Mouse (Mus musculus) adipocyte (in vitro differentiated cells): ENCODE measurements around the gene Ddc.

ENCODE experiments used
- DNase-seq: peaks from one replicate; pipeline ENCODE4 v3.0.0-alpha.2; 2016; ENCODE audit warnings: low spot score

The Ddc gene

GRCm38 (mm10) chr11:11823980-11824911 is 73.7 kb downstream of the Ddc start:
- peak; percentile 64 for DNase-seq

GRCm38 (mm10) chr11:11822181-11823095 is 75.5 kb downstream of the Ddc start:
- no peak for DNase-seq

GRCm38 (mm10) chr11:11821387-11821975 is 76.5 kb downstream of the Ddc start:
- no peak for DNase-seq

GRCm38 (mm10) chr11:11820737-11821136 is 77.2 kb downstream of the Ddc start:
- peak; percentile 53 for DNase-seq

- peak; percentile 97 for DNase-seq
Measured at GRCm38 (mm10) chr11:11820251-11820650, 77.7 kb downstream of the Ddc start.

- DNase-seq: no peak
Measured at GRCm38 (mm10) chr11:11819206-11819605, 78.7 kb downstream of the Ddc start.

GRCm38 (mm10) chr11:11818797-11819196 is 79.1 kb downstream of the Ddc start:
- DNase-seq: no peak

- no peak for DNase-seq
Measured at GRCm38 (mm10) chr11:11815737-11816136, 82.2 kb downstream of the Ddc start.

- DNase-seq: peak; percentile 84
Measured at GRCm38 (mm10) chr11:11811906-11812480, 86.0 kb downstream of the Ddc start.

GRCm38 (mm10) chr11:11809404-11810175 is 88.4 kb downstream of the Ddc start:
- DNase-seq: peak; percentile 42

GRCm38 (mm10) chr11:11808820-11809403 is 89.0 kb downstream of the Ddc start, which contains the start of gene Fignl1:
Gene Fignl1, minus strand, starts transcription at chr11:11808962.
- DNase-seq: peak; percentile 97

- DNase-seq: no peak
Measured at GRCm38 (mm10) chr11:11808035-11808819, 89.7 kb downstream of the Ddc start.

GRCm38 (mm10) chr11:11805951-11806350 is 92.0 kb downstream of the Ddc start:
- DNase-seq: no peak

GRCm38 (mm10) chr11:11804421-11804820 is 93.5 kb downstream of the Ddc start:
- no peak for DNase-seq

GRCm38 (mm10) chr11:11801067-11801466 is 96.9 kb downstream of the Ddc start:
- no peak for DNase-seq

- DNase-seq: no peak
Measured at GRCm38 (mm10) chr11:11800304-11800703, 97.6 kb downstream of the Ddc start.

GRCm38 (mm10) chr11:11798690-11799089 is 99.3 kb downstream of the Ddc start:
- no peak for DNase-seq

GRCm38 (mm10) chr11:11794626-11795025 is 103.3 kb downstream of the Ddc start:
- no peak for DNase-seq

- peak; percentile 91 for DNase-seq
Measured at GRCm38 (mm10) chr11:11788521-11788974, 109.4 kb downstream of the Ddc start.

- peak; percentile 50 for DNase-seq
Measured at GRCm38 (mm10) chr11:11785457-11785856, 112.5 kb downstream of the Ddc start.
